30 mouse cellular contexts compared by ENCODE assay signal in genomic region chr2:18019122-18019521, GRCm38 (mm10). TPM values are rescaled to one million over a fixed set of nuclear protein-coding genes. Genes with fewer than 3 reads are reported as not detected.
"Had no signal": no experiment of that assay in that cellular context is flagged by ENCODE, and none has a peak within 500 bp of the region (broad histone marks: within the 10 kb centered on the region; RNA-seq: fewer than 3 reads in every experiment).

No protein-coding gene starts in this region.

- H3K9ac ChIP-seq: limb, embryonic 12.5 days; limb, embryonic 15.5 days; liver, embryonic 14.5 days; liver, postnatal 0 days; lung, embryonic 14.5 days; neural tube, embryonic 13.5 days had no signal

- DNase-seq: kidney, adult 11 months; kidney, postnatal 10 days; kidney, postnatal 4 days; left cerebral cortex, postnatal 4 days; liver, postnatal 0 days; lung, embryonic 14.5 days; lung, postnatal 36 days; thymus, adult 2 months; thymus, postnatal 14 days; thymus, postnatal 4 days had no signal

- H3K27ac ChIP-seq: limb, embryonic 12.5 days; limb, embryonic 15.5 days; liver, embryonic 14.5 days; midbrain, embryonic 10.5 days; neural tube, embryonic 13.5 days; stomach, postnatal 0 days had no signal

- H3K27me3 ChIP-seq: limb, embryonic 12.5 days; limb, embryonic 15.5 days; neural tube, embryonic 13.5 days had no signal

- H3K4me3 ChIP-seq: limb, embryonic 12.5 days; limb, embryonic 15.5 days; megakaryocyte, embryonic 14.5 days; midbrain, embryonic 10.5 days; myocyte; neural tube, embryonic 13.5 days had no signal

- H3K9me3 ChIP-seq: limb, embryonic 12.5 days; limb, embryonic 15.5 days; neural tube, embryonic 13.5 days had no signal

- H3K4me1 ChIP-seq: limb, embryonic 15.5 days; megakaryocyte, embryonic 14.5 days; neural tube, embryonic 13.5 days had no signal

- H3K4me2 ChIP-seq: limb, embryonic 12.5 days; limb, embryonic 15.5 days; liver, embryonic 11.5 days; lung, embryonic 14.5 days; neural tube, embryonic 13.5 days had no signal

- H3K36me3 ChIP-seq: limb, embryonic 12.5 days; limb, embryonic 15.5 days; midbrain, embryonic 10.5 days; neural tube, embryonic 13.5 days had no signal

RNA-seq across cellular contexts. Expression of gene H2al2a, which starts 22.4 kb away (rescaled TPM):
- total RNA-seq: layer of hippocampus, adult 18-20 months; layer of hippocampus, postnatal 14 days; left cerebral cortex, adult 8-10 months; left cerebral cortex, postnatal 14 days; left cerebral cortex, postnatal 4 days; neutrophil, adult 5-6 weeks had no signal
- polyA plus RNA-seq: kidney, embryonic 14.5 days; limb, embryonic 12.5 days; limb, embryonic 15.5 days; liver, embryonic 11.5 days; liver, embryonic 14.5 days; liver, postnatal 0 days; lung, embryonic 14.5 days; lung, postnatal 0 days; midbrain, embryonic 10.5 days; midbrain, embryonic 16.5 days; myocyte; neural tube, embryonic 13.5 days; small intestine, adult 2 months; stomach, embryonic 14.5 days; stomach, postnatal 0 days; thymus, adult 2 months had no signal

RNA-seq across cellular contexts. Expression of gene Skida1, which starts 29.7 kb away (rescaled TPM):
- total RNA-seq: monocyte, adult 5-6 weeks had no signal
